Mouse (Mus musculus): ENCODE data around the gene Gm49321. TPM values are rescaled to one million over a fixed set of nuclear protein-coding genes. Genes with fewer than 3 reads are reported as not detected.

The Gm49321 gene
- polyA plus RNA-seq (2015; fragmentation: Nextera tagmentation; extraction: Ambion mirVana), result 10.2 and 11.2 TPM in 2 replicates

DNA sequence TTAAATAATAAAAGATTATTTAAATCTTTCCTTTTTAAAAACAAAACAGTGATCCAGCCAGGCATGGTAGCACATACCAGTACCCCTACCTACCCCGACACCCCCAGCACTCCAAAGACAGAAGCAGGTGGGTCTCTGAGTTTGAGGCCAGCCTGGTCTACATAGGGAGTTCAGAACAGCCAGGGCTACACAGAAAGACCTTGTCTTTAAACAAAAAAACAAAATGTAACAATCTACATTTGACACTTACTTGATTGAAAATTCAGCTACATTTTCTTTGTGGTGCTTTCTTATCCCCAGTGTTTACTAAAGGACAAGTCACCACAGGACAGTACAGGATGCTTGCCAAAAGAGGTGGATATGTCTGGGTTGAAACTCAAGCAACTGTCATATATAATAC lies at the start of gene Gm49321:
Gene Gm49321 (plus strand): TSS at position 301 of the 400 bp plus-strand sequence.
- Histone ChIP-seq H3K27ac (no peak within 1 kb of the TSS), H3K9ac (no peak within 1 kb of the TSS), H3K9me3 (no peaks in the 10 kb centered on the region), H3K4me2 (replicated peaks) (no peak within 1 kb of the TSS), H3K4me3 (replicated peaks) (no peak within 1 kb of the TSS), H3K27me3 (replicated peaks) (no peaks in the 10 kb centered on the region), H3K36me3 (peaks cover 15% of the 10 kb centered on the region), H3K4me1 (replicated peaks) (no peaks in the 10 kb centered on the region)
- no peak for ATAC-seq
- WGBS, result 93% methylated on average over 1 of the region's 1 CpGs

DNA sequence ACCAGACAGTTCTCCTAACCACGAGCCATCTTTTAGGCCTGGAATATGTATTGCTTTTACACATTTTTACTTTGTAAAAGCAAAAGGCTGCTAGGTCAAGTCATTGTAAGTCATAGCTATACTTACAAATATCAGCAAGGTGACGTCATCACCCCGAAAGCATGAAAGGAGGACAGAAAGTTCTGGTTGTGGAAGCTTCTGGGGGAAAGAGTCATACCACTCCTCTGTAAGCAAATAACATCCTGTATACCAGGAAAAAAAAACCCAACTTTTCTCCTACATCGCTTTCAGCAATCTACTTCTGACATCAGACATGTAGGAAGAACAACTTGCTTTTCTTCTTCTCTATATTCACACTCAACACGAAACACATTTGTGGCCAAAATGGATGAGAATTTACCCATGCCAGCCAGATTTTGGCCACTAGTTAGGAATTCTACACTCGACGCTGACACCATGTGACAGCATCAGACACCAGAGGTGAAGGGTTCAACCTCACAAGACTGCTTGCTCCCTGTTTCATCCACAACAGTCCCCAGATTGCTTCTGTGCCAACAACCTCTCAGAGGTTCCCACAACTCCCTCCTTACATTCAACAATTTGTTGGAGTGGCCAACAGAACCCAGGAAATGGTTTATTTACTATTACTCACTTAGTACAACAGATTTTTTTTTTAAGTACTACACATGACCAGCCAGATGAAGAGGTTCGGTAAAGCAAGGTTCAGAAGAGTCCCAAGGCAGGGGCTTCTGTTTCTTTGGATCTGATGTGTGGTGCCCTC lies 49.3 kb upstream of the Gm49321 start:
- Histone ChIP-seq H3K4me3 (replicated peaks) (no peak overlapping the region), H3K9me3 (no peaks in the 10 kb centered on the region), H3K4me2 (replicated peaks) (no peak overlapping the region), H3K4me1 (replicated peaks) (peaks cover 4% of the 10 kb centered on the region; the same call in 1 of the 2 replicates), H3K27ac (no peak overlapping the region), H3K9ac (no peak overlapping the region), H3K36me3 (no peaks in the 10 kb centered on the region), H3K27me3 (replicated peaks) (no peaks in the 10 kb centered on the region)
- 86% methylated on average over 8 of the region's 8 CpGs for WGBS
- ATAC-seq, result no peak

DNA sequence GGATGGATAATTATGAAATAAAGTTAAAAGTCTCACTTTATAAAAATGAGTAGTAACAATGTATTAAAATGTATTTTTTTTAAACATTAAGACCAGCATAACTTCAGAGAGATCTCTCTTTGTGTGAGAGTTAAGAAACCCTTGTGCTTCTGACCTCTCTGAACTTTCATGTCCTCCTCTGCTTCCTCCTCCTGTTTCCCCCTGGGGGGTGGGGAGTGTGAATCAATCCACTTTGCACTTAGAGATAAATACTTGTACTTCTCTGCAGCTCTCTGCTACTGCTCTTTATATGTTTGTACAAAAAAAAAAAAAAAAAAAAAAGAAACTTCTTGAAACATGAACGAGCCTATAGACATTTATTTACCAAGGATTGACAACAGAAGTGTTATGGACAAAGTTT lies 47.9 kb upstream of the Gm49321 start:
- no peaks in the 10 kb centered on the region for H3K27me3 ChIP-seq (replicated peaks)
- no peak for ATAC-seq
- no peaks in the 10 kb centered on the region for H3K9me3 ChIP-seq
- H3K4me3 ChIP-seq (replicated peaks), result no peak overlapping the region
- H3K36me3 ChIP-seq, result no peaks in the 10 kb centered on the region
- H3K9ac ChIP-seq, result no peak overlapping the region
- H3K4me2 ChIP-seq (replicated peaks), result no peak overlapping the region
- no peaks in the 10 kb centered on the region for H3K4me1 ChIP-seq (replicated peaks)
- no peak overlapping the region for H3K27ac ChIP-seq
- 16% methylated on average over 1 of the region's 1 CpGs for WGBS

DNA sequence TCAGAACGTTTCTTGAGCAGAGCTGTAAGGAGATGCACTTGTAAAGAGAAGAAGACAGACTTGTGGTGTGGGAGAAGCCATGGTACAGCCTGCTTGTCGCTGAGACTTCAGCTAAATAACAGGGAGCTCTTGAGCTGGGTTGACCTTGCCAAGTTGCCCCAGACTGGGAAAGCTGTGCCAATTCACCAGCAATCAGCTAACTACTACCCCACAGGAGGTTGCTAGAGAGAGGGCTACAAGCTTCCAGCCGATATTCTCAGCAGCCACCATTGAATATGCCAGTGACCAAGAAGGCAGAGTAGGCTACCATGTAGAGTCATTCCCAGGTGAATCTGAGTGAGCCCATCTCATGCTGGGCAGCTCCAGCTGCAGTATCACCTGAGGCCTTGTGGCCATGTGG lies 47.4 kb upstream of the Gm49321 start:
- no peaks in the 10 kb centered on the region for H3K9me3 ChIP-seq
- no peak overlapping the region for H3K27ac ChIP-seq
- H3K4me3 ChIP-seq (replicated peaks), result no peak overlapping the region
- H3K4me2 ChIP-seq (replicated peaks), result no peak overlapping the region
- H3K9ac ChIP-seq, result no peak overlapping the region
- H3K27me3 ChIP-seq (replicated peaks), result no peaks in the 10 kb centered on the region
- no peaks in the 10 kb centered on the region for H3K36me3 ChIP-seq
- H3K4me1 ChIP-seq (replicated peaks), result no peaks in the 10 kb centered on the region
- 76% methylated on average over 3 of the region's 3 CpGs for WGBS
- ATAC-seq, result no peak

DNA sequence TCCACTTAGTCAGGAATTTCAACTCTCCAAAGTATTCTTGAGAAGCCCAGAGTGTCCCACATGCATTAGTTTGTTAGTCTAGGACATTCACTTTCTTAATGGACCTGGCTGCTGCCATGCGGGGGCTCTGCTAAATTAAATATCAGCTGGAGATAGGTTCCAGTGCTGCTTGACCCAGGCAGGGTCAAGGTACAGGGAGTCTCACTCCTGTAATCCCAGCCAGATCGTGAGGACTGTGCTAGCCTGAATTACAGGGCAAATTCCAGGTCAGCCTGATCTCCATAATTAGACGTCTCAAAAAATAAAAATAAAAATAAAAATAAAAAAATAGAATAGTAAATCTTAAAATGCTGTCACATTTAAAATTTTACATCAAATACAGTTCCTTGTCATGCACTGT lies 44.8 kb upstream of the Gm49321 start:
- Histone ChIP-seq H3K4me1 (replicated peaks) (no peaks in the 10 kb centered on the region), H3K9ac (no peak overlapping the region), H3K36me3 (no peaks in the 10 kb centered on the region)

DNA sequence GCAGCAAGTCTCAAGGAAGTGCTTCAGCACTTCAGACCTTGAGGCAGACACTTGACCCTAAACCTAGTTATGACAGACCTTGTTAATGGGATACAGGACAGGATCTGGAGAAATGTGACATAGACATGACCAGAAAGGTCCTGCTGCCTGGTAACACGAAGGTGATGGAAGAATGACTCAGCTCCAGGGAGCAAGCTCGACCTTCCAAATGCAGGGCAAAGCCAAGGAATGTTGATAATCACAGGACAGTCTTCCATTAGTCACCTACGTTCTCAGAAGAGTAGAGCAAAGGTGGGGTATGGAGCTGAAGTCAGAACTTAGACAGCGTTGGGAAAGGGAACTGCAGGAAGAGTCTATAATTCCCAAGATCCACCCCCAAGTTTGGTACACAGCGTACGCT lies 42.6 kb upstream of the Gm49321 start:
- no peaks in the 10 kb centered on the region for H3K36me3 ChIP-seq
- no peak for ATAC-seq
- no peak overlapping the region for H3K4me2 ChIP-seq (replicated peaks)
- H3K27me3 ChIP-seq (replicated peaks), result no peaks in the 10 kb centered on the region
- H3K4me3 ChIP-seq (replicated peaks), result no peak overlapping the region
- no peak overlapping the region for H3K27ac ChIP-seq
- WGBS, result 70% methylated on average over 6 of the region's 6 CpGs
- no peaks in the 10 kb centered on the region for H3K4me1 ChIP-seq (replicated peaks)
- no peak overlapping the region for H3K9ac ChIP-seq
- no peaks in the 10 kb centered on the region for H3K9me3 ChIP-seq

More for the DNA sequence above, 44.8 kb upstream of the Gm49321 start:
- H3K27ac ChIP-seq, result no peak overlapping the region
- ATAC-seq, result no peak
- 49% methylated on average over 3 of the region's 3 CpGs for WGBS
- no peak overlapping the region for H3K4me3 ChIP-seq (replicated peaks)
- no peaks in the 10 kb centered on the region for H3K9me3 ChIP-seq
- H3K4me2 ChIP-seq (replicated peaks), result no peak overlapping the region
- H3K27me3 ChIP-seq (replicated peaks), result no peaks in the 10 kb centered on the region

DNA sequence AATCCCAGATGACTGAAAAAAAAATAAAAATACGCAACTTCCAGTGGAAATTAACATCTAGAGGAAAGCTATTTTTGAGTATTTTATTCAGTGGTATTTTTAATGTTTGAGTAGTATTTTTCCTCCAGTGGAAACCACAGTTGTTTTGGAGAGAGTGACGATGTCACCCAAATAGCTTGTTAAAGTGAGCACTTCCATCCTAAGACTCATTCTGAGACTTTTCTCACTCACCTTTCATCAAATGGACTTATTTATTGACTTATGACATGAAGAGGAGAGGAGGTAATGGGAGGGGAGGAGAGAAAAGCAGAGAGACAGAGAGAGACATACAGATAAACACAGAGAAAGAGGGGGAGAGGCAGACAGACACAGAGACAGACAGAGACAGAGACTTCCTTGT lies 41.8 kb upstream of the Gm49321 start:
- no peaks in the 10 kb centered on the region for H3K9me3 ChIP-seq
- WGBS, result 88% methylated on average over 2 of the region's 2 CpGs
- no peak for ATAC-seq

DNA sequence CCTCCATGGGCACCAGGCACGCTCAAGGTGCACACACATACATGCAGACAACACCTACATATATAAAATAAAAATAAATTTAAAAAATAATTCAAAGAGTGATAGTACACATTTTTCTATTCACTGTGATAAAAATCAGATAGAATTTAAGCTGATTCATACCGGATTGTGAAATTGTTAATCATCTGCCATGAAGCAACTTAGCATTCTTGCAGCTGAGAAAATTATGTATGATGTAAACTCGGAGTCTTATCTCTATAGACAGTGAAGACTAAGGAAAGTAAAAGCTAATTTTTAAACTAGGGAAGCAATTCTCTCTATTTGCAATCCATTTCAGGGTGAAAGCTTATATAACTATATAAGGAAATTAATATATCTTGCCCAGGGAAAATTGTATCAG lies 41.0 kb upstream of the Gm49321 start:
- Histone ChIP-seq H3K9ac (no peak overlapping the region), H3K27me3 (replicated peaks) (no peaks in the 10 kb centered on the region), H3K9me3 (no peaks in the 10 kb centered on the region), H3K36me3 (no peaks in the 10 kb centered on the region), H3K4me3 (replicated peaks) (no peak overlapping the region), H3K4me1 (replicated peaks) (no peaks in the 10 kb centered on the region), H3K27ac (no peak overlapping the region), H3K4me2 (replicated peaks) (no peak overlapping the region)
- WGBS, result 69% methylated on average over 3 of the region's 3 CpGs
- no peak for ATAC-seq

More for the DNA sequence above, 41.8 kb upstream of the Gm49321 start:
- Histone ChIP-seq H3K9ac (no peak overlapping the region), H3K27ac (no peak overlapping the region), H3K4me2 (replicated peaks) (no peak overlapping the region), H3K4me3 (replicated peaks) (no peak overlapping the region), H3K27me3 (replicated peaks) (no peaks in the 10 kb centered on the region), H3K4me1 (replicated peaks) (no peaks in the 10 kb centered on the region), H3K36me3 (no peaks in the 10 kb centered on the region)

DNA sequence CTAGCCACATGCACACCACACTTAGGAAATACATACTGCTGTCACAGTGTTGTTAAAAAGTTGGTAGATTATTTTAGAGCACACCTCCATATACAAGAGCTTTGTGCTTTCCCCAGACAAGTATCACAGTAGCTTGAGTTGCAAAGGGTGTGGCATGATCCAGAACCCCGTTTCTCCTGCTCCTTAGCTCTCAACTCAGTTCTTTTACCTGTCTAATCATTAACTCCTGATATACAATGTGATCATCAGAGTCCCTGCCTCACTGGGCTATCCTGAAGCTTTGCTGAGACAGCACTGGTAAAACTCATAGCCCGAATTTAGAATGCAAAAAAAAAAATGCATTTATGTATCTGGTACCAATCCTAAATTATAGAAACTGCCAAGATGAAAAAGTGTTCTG lies 39.2 kb upstream of the Gm49321 start:
- H3K9ac ChIP-seq, result no peak overlapping the region
- H3K27ac ChIP-seq, result no peak overlapping the region
- H3K36me3 ChIP-seq, result no peaks in the 10 kb centered on the region
- no peaks in the 10 kb centered on the region for H3K9me3 ChIP-seq
- no peaks in the 10 kb centered on the region for H3K27me3 ChIP-seq (replicated peaks)
- peak; percentile 91 for ATAC-seq
- H3K4me2 ChIP-seq (replicated peaks), result no peak overlapping the region
- no peaks in the 10 kb centered on the region for H3K4me1 ChIP-seq (replicated peaks)
- 57% methylated on average over 2 of the region's 2 CpGs for WGBS
- H3K4me3 ChIP-seq (replicated peaks), result no peak overlapping the region

DNA sequence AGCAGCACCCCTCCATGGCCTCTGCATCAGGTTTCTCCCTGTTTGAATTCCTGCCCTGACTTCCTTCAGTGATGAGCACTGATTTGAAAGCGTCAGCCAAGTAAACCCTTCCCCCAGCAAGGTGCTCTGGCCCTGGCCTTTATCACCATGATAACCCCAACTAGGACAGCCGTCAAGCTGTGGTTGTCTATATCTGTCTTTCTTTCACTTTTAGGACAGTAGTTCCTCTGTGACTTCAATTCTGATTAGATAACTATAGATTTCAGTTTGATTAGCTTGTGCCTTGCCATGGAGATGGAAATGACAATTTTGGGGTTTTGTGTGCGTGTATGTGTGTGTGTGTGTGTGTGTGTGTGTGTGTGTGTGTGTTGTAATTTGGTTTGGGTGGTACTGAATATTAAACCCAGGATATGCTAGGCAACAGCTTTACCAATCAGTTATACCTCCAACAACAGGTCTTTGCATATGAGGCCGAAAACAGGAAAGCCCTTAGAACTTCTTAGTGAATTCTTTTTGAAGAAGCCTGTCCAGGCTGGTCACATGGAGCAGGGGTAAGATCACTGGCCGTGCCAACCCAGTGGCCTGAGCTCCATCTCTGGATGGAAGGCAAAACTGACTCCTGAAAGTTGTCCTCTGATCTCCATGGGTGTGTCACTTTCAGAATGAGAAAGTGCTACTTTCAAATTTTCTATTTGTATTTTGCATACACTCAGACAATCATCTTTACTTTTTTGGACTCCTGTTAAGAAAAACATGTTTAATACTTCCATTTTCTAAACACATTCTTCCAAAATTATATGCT lies 33.1 kb upstream of the Gm49321 start:
- H3K9me3 ChIP-seq, result no peaks in the 10 kb centered on the region
- H3K4me1 ChIP-seq (replicated peaks), result no peaks in the 10 kb centered on the region
- 71% methylated on average over 5 of the region's 5 CpGs for WGBS
- no peak overlapping the region for H3K9ac ChIP-seq
- H3K27ac ChIP-seq, result no peak overlapping the region
- H3K4me2 ChIP-seq (replicated peaks), result no peak overlapping the region
- H3K36me3 ChIP-seq, result no peaks in the 10 kb centered on the region
- H3K27me3 ChIP-seq (replicated peaks), result no peaks in the 10 kb centered on the region
- no peak overlapping the region for H3K4me3 ChIP-seq (replicated peaks)
- ATAC-seq, result no peak

DNA sequence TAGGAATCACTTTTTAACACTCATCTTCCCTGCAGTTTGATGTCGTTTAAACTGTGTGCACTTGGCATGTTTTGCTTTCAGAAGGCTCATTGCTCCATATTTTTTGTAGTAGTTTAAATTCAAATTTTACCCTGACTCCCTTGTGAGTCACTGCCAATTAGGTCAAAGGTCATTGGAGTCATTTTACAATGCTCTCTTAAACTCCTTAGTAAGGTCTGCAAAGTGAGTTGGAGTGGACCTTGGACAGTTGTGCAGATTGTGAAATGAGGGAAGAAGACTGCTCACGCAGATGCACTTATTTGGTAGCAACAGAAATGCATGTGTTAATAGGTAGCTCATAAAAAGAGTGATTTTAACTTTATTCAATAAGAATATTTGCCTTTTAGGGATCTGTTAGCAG lies 32.4 kb upstream of the Gm49321 start:
- Histone ChIP-seq H3K4me3 (replicated peaks) (no peak overlapping the region), H3K4me1 (replicated peaks) (no peaks in the 10 kb centered on the region), H3K27me3 (replicated peaks) (no peaks in the 10 kb centered on the region), H3K9me3 (no peaks in the 10 kb centered on the region), H3K9ac (no peak overlapping the region), H3K27ac (no peak overlapping the region), H3K4me2 (replicated peaks) (no peak overlapping the region), H3K36me3 (no peaks in the 10 kb centered on the region)
- WGBS, result 31% methylated on average over 2 of the region's 2 CpGs
- no peak for ATAC-seq

DNA sequence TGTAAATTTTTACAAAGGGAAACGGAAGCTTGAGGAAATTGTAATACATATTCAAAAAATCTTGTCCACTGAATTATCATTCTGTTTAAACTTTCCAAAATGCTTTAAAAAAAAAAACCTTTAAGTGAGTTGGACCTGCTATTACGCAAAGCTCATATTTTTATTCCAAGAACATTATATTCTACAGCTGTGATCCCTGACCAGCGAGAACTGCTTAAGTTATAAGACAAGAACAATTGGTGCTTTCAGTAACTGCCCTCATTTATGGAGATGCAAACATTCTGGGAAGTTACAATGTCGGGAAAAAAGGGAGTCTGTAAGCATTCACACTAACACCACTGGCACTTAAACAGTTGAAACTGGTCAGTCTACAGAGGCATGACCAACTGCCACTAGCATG lies 31.9 kb upstream of the Gm49321 start:
- no peak overlapping the region for H3K4me2 ChIP-seq (replicated peaks)
- H3K27me3 ChIP-seq (replicated peaks), result no peaks in the 10 kb centered on the region
- no peak for ATAC-seq
- no peak overlapping the region for H3K4me3 ChIP-seq (replicated peaks)
- H3K36me3 ChIP-seq, result no peaks in the 10 kb centered on the region
- WGBS, result 56% methylated on average over 4 of the region's 4 CpGs
- H3K27ac ChIP-seq, result no peak overlapping the region
- no peak overlapping the region for H3K9ac ChIP-seq
- no peaks in the 10 kb centered on the region for H3K9me3 ChIP-seq
- H3K4me1 ChIP-seq (replicated peaks), result no peaks in the 10 kb centered on the region
